Mouse (Mus musculus) midbrain, embryonic 13.5 days (tissue): Measurements from ENCODE around the gene Rabggta. TPM values are rescaled to one million over a fixed set of nuclear protein-coding genes. Genes with fewer than 3 reads are reported as not detected.

Source experiments
- ATAC-seq: fragments of 200-750 bp; cut with Nextera tagmentation; 2 replicates; pipeline ENCODE4 v1.8.0; 2017; ENCODE audit warnings: mild to moderate bottlenecking, moderate TSS enrichment, moderate library complexity
- H3K27ac ChIP-seq: fragments of 300-500 bp; sonication (generic); 2 replicates; pipeline ENCODE4 v1.5.1; 2015; ENCODE audit warnings: inconsistent platforms, mild to moderate bottlenecking, moderate library complexity
- H3K27me3 ChIP-seq: fragments of 300-500 bp; sonication (generic); 2 replicates; pipeline ENCODE4 v1.6.1; 2015; ENCODE audit warnings: mild to moderate bottlenecking, inconsistent platforms
- H3K36me3 ChIP-seq: fragments of 300-500 bp; sonication (generic); 2 replicates; pipeline ENCODE4 v1.6.1; 2015; ENCODE audit warnings: mild to moderate bottlenecking, inconsistent platforms
- H3K4me1 ChIP-seq: fragments of 300-500 bp; sonication (generic); replicated peaks from 2 replicates; pipeline ENCODE4 v1.6.1; 2015; ENCODE audit warnings: inconsistent platforms
- H3K4me2 ChIP-seq: fragments of 300-500 bp; sonication (generic); replicated peaks from 2 replicates; pipeline ENCODE4 v1.6.1; 2015; ENCODE audit warnings: moderate library complexity, mild to moderate bottlenecking, inconsistent platforms
- H3K4me3 ChIP-seq: fragments of 300-500 bp; sonication (generic); replicated peaks from 2 replicates; pipeline ENCODE4 v1.5.1; 2015; ENCODE audit warnings: mild to moderate bottlenecking, inconsistent platforms
- H3K9ac ChIP-seq: fragments of 300-500 bp; sonication (generic); replicated peaks from 2 replicates; pipeline ENCODE4 v1.6.1; 2015; ENCODE audit warnings: mild to moderate bottlenecking, inconsistent platforms
- H3K9me3 ChIP-seq: fragments of 300-500 bp; sonication (generic); 2 replicates; pipeline ENCODE4 v1.6.1; 2016; ENCODE audit warnings: mild to moderate bottlenecking, inconsistent platforms
- WGBS: fragments of 180-500 bp; shearing (Covaris S2); methylation state at CpG from one replicate; pipeline ENCODE4 v1.1.7; 2015; 5-methylcytosine and 5-hydroxymethylcytosine counted together
- polyA plus RNA-seq: library from polyadenylated mRNA; unstranded; fragments of >200 nt; fragmentation: Nextera tagmentation; extraction: Ambion mirVana; gene quantifications from 2 replicates; pipeline ENCODE4 v1.2.1, GENCODE M21; 2015

Gene Rabggta
- polyA plus RNA-seq, 1 experiment from 2014 or later: 45.0 TPM

DNA sequence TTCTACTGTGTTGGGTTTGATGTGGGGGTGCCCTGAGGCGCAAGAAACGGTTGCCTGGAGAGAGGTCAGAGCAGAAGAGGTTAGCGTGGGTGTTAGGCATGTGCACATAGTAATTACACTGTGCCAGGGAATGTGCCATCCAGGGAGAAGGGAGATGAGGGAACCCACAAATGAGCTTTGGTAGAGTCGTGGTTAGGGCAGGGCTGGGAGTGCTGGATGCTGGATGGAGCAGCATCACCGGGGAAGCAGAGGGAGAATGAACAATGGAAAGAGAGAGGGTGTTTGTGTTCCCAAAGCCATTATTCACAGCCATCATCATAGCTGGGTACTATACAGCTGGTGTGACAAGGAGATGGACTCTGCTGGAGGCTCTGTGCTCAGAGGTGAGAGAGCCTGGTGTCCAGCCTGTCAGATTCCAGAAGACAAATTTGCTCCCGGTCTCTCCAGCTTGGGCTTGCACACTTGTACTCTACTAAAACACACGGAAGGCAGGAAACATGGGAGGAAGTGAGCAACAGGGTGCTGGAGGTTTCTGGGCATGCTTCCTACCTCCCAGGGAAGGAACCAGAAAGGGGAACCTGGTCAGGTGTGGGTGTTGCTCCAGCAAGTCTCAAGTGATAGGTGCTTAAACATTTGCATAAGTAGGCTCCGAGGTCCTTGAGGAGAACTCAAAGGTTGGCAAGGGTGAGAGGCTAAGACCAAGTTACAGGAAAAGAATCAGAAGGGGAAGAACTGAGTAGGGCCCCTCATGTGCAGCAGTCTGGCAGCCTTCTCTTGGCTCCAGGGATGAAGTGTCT lies 6.0 kb upstream of the Rabggta start:
- Histone ChIP-seq H3K36me3 (no peaks in the 10 kb centered on the region), H3K4me2 (no peak overlapping the region), H3K9ac (no peak overlapping the region), H3K4me3 (no peak overlapping the region), H3K27ac (no peak overlapping the region), H3K9me3 (no peaks in the 10 kb centered on the region), H3K4me1 (no peaks in the 10 kb centered on the region), H3K27me3 (0 out of 2 replicates have a peak, but pooled peaks cover 3% of the 10 kb centered on the region)
- 81% methylated on average over 8 of the region's 8 CpGs for WGBS
- ATAC-seq: no peak

DNA sequence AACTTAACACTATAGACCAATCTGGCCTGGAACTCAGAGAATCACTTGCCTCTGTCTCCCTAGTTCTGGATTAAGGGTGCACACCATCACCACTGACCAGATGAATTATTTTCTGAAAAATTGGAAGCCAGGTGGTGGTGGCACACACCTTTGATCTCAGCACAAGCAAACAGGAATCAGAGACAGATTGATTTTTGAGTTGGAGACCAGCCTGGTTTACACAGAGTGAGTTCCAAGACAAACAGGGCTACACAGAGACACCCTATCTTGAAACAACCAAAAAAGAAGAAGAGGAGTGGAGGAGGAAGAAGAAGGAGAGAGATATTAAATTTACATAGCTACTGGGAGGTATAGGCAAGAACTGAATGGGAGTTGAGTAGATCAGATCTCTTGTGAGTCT lies 4.2 kb upstream of the Rabggta start:
- no peaks in the 10 kb centered on the region for H3K9me3 ChIP-seq
- H3K36me3 ChIP-seq: no peaks in the 10 kb centered on the region
- H3K27ac ChIP-seq: no peak overlapping the region
- peaks cover 8% of the 10 kb centered on the region for H3K4me1 ChIP-seq
- H3K4me3 ChIP-seq: no peak overlapping the region
- ATAC-seq: no peak
- 0 out of 2 replicates have a peak, but pooled peaks cover 3% of the 10 kb centered on the region for H3K27me3 ChIP-seq
- no peak overlapping the region for H3K9ac ChIP-seq
- H3K4me2 ChIP-seq: no peak overlapping the region

DNA sequence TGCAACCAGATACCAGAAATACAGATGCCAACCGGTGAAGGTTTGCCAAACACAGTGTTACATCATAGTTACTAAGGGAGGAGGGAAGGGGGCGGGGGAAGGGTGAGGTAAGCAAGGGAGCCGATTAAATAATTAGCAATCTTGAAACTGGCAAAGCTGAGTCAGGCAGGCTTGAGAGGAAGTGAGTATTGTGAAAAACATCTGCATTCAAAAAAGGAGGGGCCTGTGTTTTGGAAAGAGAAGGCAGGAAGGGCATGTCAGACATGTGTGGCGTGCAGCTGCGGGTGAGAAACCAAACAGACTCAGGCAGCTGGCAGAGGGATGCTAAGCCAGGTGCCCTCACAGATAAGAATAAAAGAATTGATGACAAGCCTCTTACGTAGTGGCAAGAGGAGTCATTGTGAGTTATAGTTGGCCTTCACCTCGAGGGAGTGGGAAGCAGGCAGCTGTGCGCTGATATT lies 2.4 kb upstream of the Rabggta start:
- peaks cover 17% of the 10 kb centered on the region for H3K4me1 ChIP-seq
- no peak overlapping the region for H3K4me2 ChIP-seq
- H3K9me3 ChIP-seq: no peaks in the 10 kb centered on the region
- H3K9ac ChIP-seq: no peak overlapping the region
- no peak overlapping the region for H3K4me3 ChIP-seq
- H3K36me3 ChIP-seq: peaks cover 8% of the 10 kb centered on the region; the same call in 1 of the 2 replicates
- H3K27me3 ChIP-seq: no peaks in the 10 kb centered on the region
- WGBS: 65% methylated on average over 8 of the region's 8 CpGs
- H3K27ac ChIP-seq: no peak overlapping the region
- no peak for ATAC-seq

DNA sequence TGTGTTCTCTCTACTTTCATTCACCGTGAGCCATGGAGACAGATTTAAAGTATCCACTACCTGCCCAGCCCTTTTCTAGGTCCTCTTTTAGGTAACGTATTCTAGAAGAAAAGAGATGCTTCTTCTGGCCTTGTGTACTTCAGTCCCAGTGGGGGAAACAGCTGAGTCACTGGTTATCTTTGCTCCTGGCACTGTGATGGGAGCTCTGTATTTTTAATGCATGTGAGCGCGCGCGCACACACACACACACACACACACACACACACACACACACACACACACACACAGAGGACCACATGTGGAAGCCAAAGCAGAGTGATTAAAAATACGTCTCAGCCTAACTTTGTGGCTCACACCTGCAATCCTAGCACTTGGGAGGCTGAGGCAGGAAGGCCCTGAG lies 1.4 kb upstream of the Rabggta start:
- peaks cover 18% of the 10 kb centered on the region for H3K36me3 ChIP-seq
- ATAC-seq: no peak

DNA sequence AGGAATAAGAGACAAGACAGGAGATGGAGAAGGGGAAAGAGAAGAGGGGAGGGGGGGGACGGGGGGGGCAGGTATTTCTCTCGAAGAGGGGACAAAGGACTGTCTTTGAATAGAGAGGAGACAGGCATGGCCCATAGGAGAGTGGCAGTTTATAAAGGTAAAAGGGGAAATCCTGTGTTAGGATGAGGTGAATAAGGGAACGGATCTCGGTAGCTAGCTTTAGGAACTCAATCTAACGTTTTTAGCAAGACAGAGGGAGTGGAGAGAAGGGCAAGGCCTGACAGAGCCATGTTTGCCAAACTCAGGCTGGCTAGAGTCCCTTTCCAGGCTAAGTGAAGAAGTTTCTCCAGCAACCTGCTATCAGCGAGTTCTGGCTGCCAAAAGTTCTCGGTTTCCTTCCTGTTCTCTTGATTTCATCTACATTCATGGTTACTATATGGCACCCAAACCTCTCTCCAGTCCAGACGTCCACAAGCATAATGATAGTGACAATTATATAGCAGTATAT lies 429 bp upstream of the Rabggta start:
- H3K9me3 ChIP-seq: no peaks in the 10 kb centered on the region
- no peaks in the 10 kb centered on the region for H3K27me3 ChIP-seq
- H3K4me2 ChIP-seq: peak overlapping the region; percentile 65
- H3K9ac ChIP-seq: peak overlapping the region; percentile 80
- H3K4me1 ChIP-seq: peaks cover 17% of the 10 kb centered on the region
- peak overlapping the region; percentile 75 for H3K4me3 ChIP-seq
- H3K27ac ChIP-seq: peak overlapping the region; percentile 83
- H3K36me3 ChIP-seq: peaks cover 27% of the 10 kb centered on the region
- 46% methylated on average over 8 of the region's 8 CpGs for WGBS
- no peak; the same call in 1 of the 2 replicates for ATAC-seq

More for the DNA sequence above, 1.4 kb upstream of the Rabggta start:
- no peak overlapping the region for H3K27ac ChIP-seq
- H3K9ac ChIP-seq: no peak overlapping the region
- H3K27me3 ChIP-seq: no peaks in the 10 kb centered on the region
- H3K4me2 ChIP-seq: no peak overlapping the region
- H3K9me3 ChIP-seq: no peaks in the 10 kb centered on the region
- no peak overlapping the region for H3K4me3 ChIP-seq
- WGBS: 92% methylated on average over 7 of the region's 7 CpGs
- H3K4me1 ChIP-seq: peaks cover 17% of the 10 kb centered on the region

DNA sequence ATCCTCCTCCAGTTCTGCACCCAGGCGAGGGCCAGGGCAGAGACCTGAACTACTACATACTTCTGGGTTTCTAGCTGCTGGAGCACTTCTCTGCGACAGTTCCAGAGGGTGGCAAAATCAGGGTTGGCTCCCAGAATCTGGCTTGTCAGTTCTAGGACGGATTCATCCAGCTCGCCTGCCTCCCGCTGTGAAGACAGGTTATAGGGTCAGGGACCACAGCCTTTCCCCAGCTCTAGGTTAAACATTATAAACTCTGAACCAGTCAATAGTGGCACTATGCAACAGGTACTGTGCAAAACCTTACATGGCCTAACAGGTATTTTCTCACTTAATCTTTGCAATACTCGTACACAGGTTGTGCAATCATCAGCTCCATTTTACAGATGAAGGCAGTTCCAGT lies 987 bp downstream of the Rabggta start:
- H3K27me3 ChIP-seq: no peaks in the 10 kb centered on the region
- WGBS: 72% methylated on average over 6 of the region's 6 CpGs
- ATAC-seq: no peak
- H3K36me3 ChIP-seq: peaks cover 41% of the 10 kb centered on the region
- no peak overlapping the region for H3K27ac ChIP-seq
- H3K4me3 ChIP-seq: peak overlapping the region; percentile 75
- peaks cover 17% of the 10 kb centered on the region for H3K4me1 ChIP-seq
- peak overlapping the region; percentile 80 for H3K9ac ChIP-seq
- H3K4me2 ChIP-seq: peak overlapping the region; percentile 65
- no peaks in the 10 kb centered on the region for H3K9me3 ChIP-seq

DNA sequence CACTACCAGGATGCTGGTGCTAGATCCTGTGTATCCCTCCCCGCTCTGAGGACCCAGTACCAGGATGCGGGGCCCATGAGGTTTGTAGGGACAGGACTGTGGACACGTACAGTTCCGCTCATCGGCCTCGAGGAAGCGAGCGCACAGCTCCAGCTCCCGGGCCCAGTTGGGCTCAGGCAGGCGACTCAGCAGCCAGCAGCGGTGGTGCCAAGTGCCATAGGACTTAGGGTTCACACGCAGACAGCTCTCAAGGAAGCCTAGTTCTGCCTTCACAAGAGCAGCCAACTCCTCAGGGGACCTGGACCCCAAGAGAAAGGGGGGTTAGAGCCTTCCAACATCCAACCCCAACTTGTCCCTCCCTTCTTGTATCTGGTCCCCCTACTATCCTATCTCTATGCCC lies 1.4 kb downstream of the Rabggta start:
- WGBS: 90% methylated on average over 12 of the region's 12 CpGs
- Histone ChIP-seq H3K4me3 (peak overlapping the region; percentile 75; the same call in 1 of the 2 replicates), H3K4me2 (peak overlapping the region; percentile 65; the same call in 1 of the 2 replicates)

DNA sequence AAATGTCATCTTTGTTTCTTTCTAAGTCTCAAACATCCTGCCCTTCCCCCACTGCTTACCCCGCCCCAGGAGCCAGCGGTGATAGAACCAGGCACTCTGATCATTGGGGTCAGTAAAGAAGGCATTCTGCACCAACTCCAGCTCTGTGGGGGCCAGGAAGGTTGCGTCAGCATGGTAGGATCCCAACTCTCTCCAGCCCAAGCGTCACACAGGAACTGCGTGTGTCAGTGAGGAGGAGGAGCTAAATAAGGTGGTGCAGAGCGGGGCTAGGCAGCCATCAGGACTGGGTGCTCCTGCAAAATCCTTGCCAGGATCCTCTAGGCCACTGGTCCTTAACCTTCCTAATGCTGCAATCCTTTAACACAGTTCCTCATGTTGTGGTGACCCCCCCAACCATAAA lies 2.3 kb downstream of the Rabggta start:
- no peak for ATAC-seq
- Histone ChIP-seq H3K4me1 (peaks cover 17% of the 10 kb centered on the region), H3K9me3 (no peaks in the 10 kb centered on the region), H3K27ac (no peak overlapping the region), H3K27me3 (no peaks in the 10 kb centered on the region), H3K36me3 (peaks cover 43% of the 10 kb centered on the region), H3K9ac (no peak overlapping the region), H3K4me2 (no peak overlapping the region), H3K4me3 (no peak overlapping the region)
- 91% methylated on average over 6 of the region's 6 CpGs for WGBS

More for the DNA sequence above, 1.4 kb downstream of the Rabggta start:
- Histone ChIP-seq H3K4me1 (peaks cover 17% of the 10 kb centered on the region), H3K36me3 (peaks cover 43% of the 10 kb centered on the region), H3K27me3 (no peaks in the 10 kb centered on the region), H3K9me3 (no peaks in the 10 kb centered on the region), H3K9ac (0 out of 2 replicates have a peak overlapping the region, but pooled peaks have one; percentile 10), H3K27ac (no peak overlapping the region)
- no peak for ATAC-seq

DNA sequence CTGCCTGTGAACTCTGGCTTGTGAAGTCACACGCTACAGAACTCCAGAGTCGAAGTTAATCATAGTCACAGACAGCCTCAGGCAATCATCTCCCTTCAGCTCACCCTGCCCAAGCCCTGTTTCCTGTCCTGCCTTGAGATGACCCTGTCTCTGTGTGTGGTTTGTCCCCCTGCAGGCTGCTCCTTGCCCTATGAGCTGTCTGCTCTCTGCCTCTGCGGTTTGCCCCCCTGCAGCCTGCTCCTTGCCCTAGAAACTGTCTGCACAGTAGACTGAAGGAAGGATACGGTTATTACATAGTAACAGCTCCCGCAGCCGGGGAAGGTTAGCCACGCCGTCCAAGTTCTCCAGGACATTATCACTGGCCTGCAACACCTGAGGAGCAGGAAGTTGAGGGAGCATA lies 5.2 kb downstream of the Rabggta start:
- no peak overlapping the region for H3K9ac ChIP-seq
- H3K27ac ChIP-seq: no peak overlapping the region
- WGBS: 92% methylated on average over 8 of the region's 8 CpGs
- H3K4me1 ChIP-seq: peaks cover 12% of the 10 kb centered on the region
- H3K27me3 ChIP-seq: peaks cover 19% of the 10 kb centered on the region
- peaks cover 43% of the 10 kb centered on the region for H3K36me3 ChIP-seq
- H3K9me3 ChIP-seq: no peaks in the 10 kb centered on the region
- ATAC-seq: no peak
- H3K4me3 ChIP-seq: no peak overlapping the region
- H3K4me2 ChIP-seq: no peak overlapping the region

DNA sequence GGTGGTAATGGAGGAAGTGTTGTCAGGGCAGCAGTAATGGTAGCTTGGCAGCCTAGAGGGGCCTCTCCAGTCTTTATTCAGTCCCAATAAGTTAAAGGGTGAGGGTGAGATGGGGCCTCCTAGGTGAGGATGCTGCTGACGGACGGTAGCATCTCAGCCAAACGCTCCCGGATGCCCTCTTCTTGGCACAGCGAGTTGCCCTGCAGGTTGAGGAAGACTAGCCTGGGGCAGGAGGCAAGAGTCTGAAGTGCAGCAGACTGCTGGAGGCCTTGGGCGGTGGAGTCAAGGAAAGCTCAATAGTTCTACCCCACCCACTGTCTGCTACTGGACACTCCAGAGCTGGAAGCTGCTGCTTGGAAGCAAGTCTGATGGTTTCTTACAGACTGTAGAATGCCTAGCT lies 5.8 kb downstream of the Rabggta start:
- no peak overlapping the region for H3K27ac ChIP-seq

DNA sequence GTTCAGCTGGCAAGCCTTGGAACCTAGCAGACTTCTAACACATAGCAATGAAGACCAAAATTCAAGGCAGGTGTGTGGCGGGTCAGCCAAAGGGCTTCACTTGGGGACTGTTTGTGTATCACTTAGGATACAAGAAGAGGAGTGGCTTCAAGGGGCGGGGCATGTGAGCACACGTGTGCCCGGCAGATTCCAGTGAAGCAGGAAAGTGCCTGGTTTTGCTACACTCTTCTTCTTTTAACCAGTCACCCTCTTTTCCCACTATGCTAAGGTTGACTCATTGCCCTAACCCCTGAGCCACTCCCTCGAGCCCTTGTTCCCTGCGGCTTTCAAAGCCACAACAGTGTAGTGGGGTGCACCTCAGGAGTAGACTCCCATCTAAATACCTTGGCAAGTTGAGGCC lies 7.2 kb downstream of the Rabggta start:
- no peak overlapping the region for H3K4me2 ChIP-seq
- H3K4me1 ChIP-seq: no peaks in the 10 kb centered on the region
- no peak for ATAC-seq
- peaks cover 23% of the 10 kb centered on the region for H3K27me3 ChIP-seq
- H3K9me3 ChIP-seq: no peaks in the 10 kb centered on the region
- no peak overlapping the region for H3K4me3 ChIP-seq
- H3K27ac ChIP-seq: no peak overlapping the region
- peaks cover 39% of the 10 kb centered on the region for H3K36me3 ChIP-seq
- 46% methylated on average over 6 of the region's 6 CpGs for WGBS
- no peak overlapping the region for H3K9ac ChIP-seq

More for the DNA sequence above, 5.8 kb downstream of the Rabggta start:
- 91% methylated on average over 6 of the region's 6 CpGs for WGBS
- no peak overlapping the region for H3K9ac ChIP-seq
- peaks cover 43% of the 10 kb centered on the region for H3K36me3 ChIP-seq
- H3K27me3 ChIP-seq: peaks cover 23% of the 10 kb centered on the region
- H3K4me1 ChIP-seq: peaks cover 9% of the 10 kb centered on the region
- H3K4me3 ChIP-seq: no peak overlapping the region
- no peak for ATAC-seq
- H3K9me3 ChIP-seq: no peaks in the 10 kb centered on the region
- H3K4me2 ChIP-seq: no peak overlapping the region

DNA sequence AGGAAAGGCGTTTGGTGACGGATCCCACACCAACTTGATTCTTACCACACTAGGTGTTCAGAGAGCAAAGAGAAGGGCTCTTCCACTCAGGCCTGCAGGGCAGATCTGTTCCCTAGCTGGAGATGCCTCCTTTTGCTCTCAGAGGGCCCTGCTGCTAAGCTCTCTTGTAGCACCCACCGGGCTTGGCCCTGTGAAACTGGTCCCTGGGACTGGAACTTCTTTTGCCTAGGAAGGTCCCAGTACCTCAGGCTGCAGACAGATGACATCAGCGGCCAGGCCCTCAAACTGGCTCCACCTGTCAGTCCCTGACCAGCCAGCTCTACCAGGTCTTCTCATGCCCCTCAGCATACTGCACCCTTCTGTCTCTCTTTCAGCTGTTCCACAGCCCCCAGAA lies 8.3 kb downstream of the Rabggta start, which contains the start of gene Tgm1:
TSS of gene Tgm1 (minus strand) at position 198 of the 394 bp plus-strand sequence.
- Histone ChIP-seq H3K9me3 (no peaks in the 10 kb centered on the region), H3K9ac (no peak within 1 kb of the TSS), H3K4me3 (no peak within 1 kb of the TSS), H3K27ac (no peak within 1 kb of the TSS), H3K4me1 (no peaks in the 10 kb centered on the region), H3K36me3 (peaks cover 28% of the 10 kb centered on the region), H3K4me2 (no peak within 1 kb of the TSS), H3K27me3 (peaks cover 23% of the 10 kb centered on the region)
- WGBS: 33% methylated on average over 4 of the region's 4 CpGs
- no peak for ATAC-seq
